9 mouse cellular contexts compared by ENCODE assay signal in genomic region chr11:58981541-58982447, GRCm38 (mm10). TPM values are rescaled to one million over a fixed set of nuclear protein-coding genes. Genes with fewer than 3 reads are reported as not detected.
DNase-seq lines count a peak whose midpoint lies in the region; ATAC-seq and TF ChIP-seq lines count a peak whose summit lies in the region.
"Had no signal": no experiment of that assay in that cellular context is flagged by ENCODE, and none has a peak within 500 bp of the region (broad histone marks: within the 10 kb centered on the region; RNA-seq: fewer than 3 reads in every experiment).

No protein-coding gene starts in this region.

- ATAC-seq in neural tube, embryonic 12.5 days (ENCODE audit: low FRiP score, low read depth), result no peak
- no peak for ATAC-seq in neural tube, embryonic 15.5 days (ENCODE audit: low FRiP score)
- ATAC-seq in granulocyte monocyte progenitor cell, adult 5-6 weeks (replicated peaks; ENCODE audit: poor library complexity, severe bottlenecking), result peak; percentile 26

- no peak overlapping the region for H3K4me2 ChIP-seq in neural tube, embryonic 12.5 days (replicated peaks)
- no peak overlapping the region for H3K4me2 ChIP-seq in neural tube, embryonic 15.5 days

- peak; percentile 38 to 71 for DNase-seq in kidney, postnatal 36 days
- peak; percentile 68 for DNase-seq in lung, postnatal 14 days
- no peak for DNase-seq in c-Kit-positive CD71-positive TER-119-positive erythroid progenitor cells, embryonic 14.5 days (ENCODE audit: low spot score)

- WGBS in neural tube, embryonic 12.5 days, result 58% methylated on average over 14 of the region's 14 CpGs
- WGBS in neural tube, embryonic 15.5 days, result 56% methylated on average over 14 of the region's 14 CpGs
- WGBS in small intestine, adult 2 months, result 18% methylated on average over 14 of the region's 14 CpGs

- H3K27me3 ChIP-seq in neural tube, embryonic 12.5 days (replicated peaks), result no peaks in the 10 kb centered on the region
- no peaks in the 10 kb centered on the region for H3K27me3 ChIP-seq in neural tube, embryonic 15.5 days (replicated peaks)
- H3K27me3 ChIP-seq in small intestine, adult 2 months (ENCODE audit: control insufficient read depth, insufficient read depth, low read length), result no peaks in the 10 kb centered on the region

- no peak overlapping the region for H3K27ac ChIP-seq in neural tube, embryonic 12.5 days
- H3K27ac ChIP-seq in neural tube, embryonic 15.5 days (replicated peaks), result no peak overlapping the region
- H3K27ac ChIP-seq in bone marrow macrophage, adult 2 months (ENCODE audit: insufficient read depth, low read depth, low read length), result peak overlapping the region; percentile 55
- H3K27ac ChIP-seq in small intestine, adult 2 months (ENCODE audit: insufficient read depth, low read depth, low read length), result no peak overlapping the region

- 0 out of 2 replicates have a peak overlapping the region, but pooled peaks have one; percentile 3 for H3K9ac ChIP-seq in neural tube, embryonic 12.5 days
- H3K9ac ChIP-seq in neural tube, embryonic 15.5 days (replicated peaks), result no peak overlapping the region

- peaks cover 43% of the 10 kb centered on the region for H3K36me3 ChIP-seq in neural tube, embryonic 12.5 days
- H3K36me3 ChIP-seq in neural tube, embryonic 15.5 days, result peaks cover 43% of the 10 kb centered on the region
- peaks cover 37% of the 10 kb centered on the region for H3K36me3 ChIP-seq in small intestine, adult 2 months (ENCODE audit: control insufficient read depth, insufficient read depth, low read length)

- H3K9me3 ChIP-seq in neural tube, embryonic 12.5 days, result no peaks in the 10 kb centered on the region
- no peaks in the 10 kb centered on the region for H3K9me3 ChIP-seq in neural tube, embryonic 15.5 days (replicated peaks)

- H3K4me3 ChIP-seq in neural tube, embryonic 12.5 days, result no peak overlapping the region
- no peak overlapping the region for H3K4me3 ChIP-seq in neural tube, embryonic 15.5 days (replicated peaks)
- peak overlapping the region; percentile 10 for H3K4me3 ChIP-seq in bone marrow macrophage, adult 2 months (ENCODE audit: insufficient read depth, low read length)
- H3K4me3 ChIP-seq in small intestine, adult 2 months (ENCODE audit: low read depth, low read length), result no peak overlapping the region
- H3K4me3 ChIP-seq: erythroblast, embryonic 14.5 days had no signal

- peaks cover 38% of the 10 kb centered on the region for H3K4me1 ChIP-seq in neural tube, embryonic 12.5 days
- peaks cover 43% of the 10 kb centered on the region for H3K4me1 ChIP-seq in neural tube, embryonic 15.5 days
- H3K4me1 ChIP-seq in bone marrow macrophage, adult 2 months (ENCODE audit: control insufficient read depth, insufficient read depth, low read length), result peaks cover 26% of the 10 kb centered on the region
- peaks cover 30% of the 10 kb centered on the region for H3K4me1 ChIP-seq in small intestine, adult 2 months (ENCODE audit: control insufficient read depth, insufficient read depth, insufficient read length, low read length)

- peak; percentile 50 for TF ChIP-seq CTCF in bone marrow macrophage, adult 2 months (IDR thresholded peaks at IDR 0.05; ENCODE audit: low read depth, low read length)
- peak; percentile 76 for TF ChIP-seq CTCF in small intestine, adult 2 months (IDR thresholded peaks at IDR 0.05; ENCODE audit: extremely low read depth, insufficient read length, insufficient replicate concordance, low read depth, low read length)

- no peak for TF ChIP-seq POLR2A in bone marrow macrophage, adult 2 months (IDR thresholded peaks at IDR 0.05; ENCODE audit: borderline replicate concordance, low read depth, low read length)
- TF ChIP-seq POLR2A in small intestine, adult 2 months (IDR thresholded peaks at IDR 0.05; ENCODE audit: low read depth, low read length), result no peak

RNA-seq across cellular contexts. Expression of gene Trim11, which starts 3.9 kb away (rescaled TPM):
- 20.5 TPM in 2 replicates for polyA plus RNA-seq in neural tube, embryonic 12.5 days (2016; fragmentation: Nextera tagmentation; extraction: Ambion mirVana)
- polyA plus RNA-seq in neural tube, embryonic 15.5 days (2015; fragmentation: Nextera tagmentation; extraction: Ambion mirVana), result 22.2 and 22.5 TPM in 2 replicates
- polyA plus RNA-seq in bone marrow macrophage, adult 2 months (2012; ENCODE audit: insufficient read depth, insufficient read length, missing spikeins), result 21.2 and 22.6 TPM in 2 replicates
- 29.0 and 32.3 TPM in 2 replicates for total RNA-seq in granulocyte monocyte progenitor cell, adult 5-6 weeks (2014; fragmentation: Nextera tagmentation)
- total RNA-seq in granulocyte monocyte progenitor cell, adult 5-6 weeks (2017), result 29.1 and 30.5 TPM in 2 replicates
- polyA plus RNA-seq in small intestine, adult 2 months (2012; rRNA removed), result 15.4 and 22.6 TPM in 2 replicates

RNA-seq across cellular contexts. Expression of gene Hist3h2a, which starts 27.3 kb away (rescaled TPM):
- 91.6 and 103 TPM in 2 replicates for polyA plus RNA-seq in neural tube, embryonic 12.5 days (2016; fragmentation: Nextera tagmentation; extraction: Ambion mirVana)
- 66.5 and 86.3 TPM in 2 replicates for polyA plus RNA-seq in neural tube, embryonic 15.5 days (2015; fragmentation: Nextera tagmentation; extraction: Ambion mirVana)
- polyA plus RNA-seq in bone marrow macrophage, adult 2 months (2012; ENCODE audit: insufficient read depth, insufficient read length, missing spikeins), result 32.0 and 37.9 TPM in 2 replicates
- total RNA-seq in granulocyte monocyte progenitor cell, adult 5-6 weeks (2014; fragmentation: Nextera tagmentation), result 9.3 and 14.0 TPM in 2 replicates
- total RNA-seq in granulocyte monocyte progenitor cell, adult 5-6 weeks (2017), result 234 and 237 TPM in 2 replicates
- 5.2 and 12.1 TPM in 2 replicates for polyA plus RNA-seq in small intestine, adult 2 months (2012; rRNA removed)

RNA-seq across cellular contexts. Expression of gene Trim17, which starts 27.3 kb away (rescaled TPM):
- polyA plus RNA-seq in neural tube, embryonic 12.5 days (2016; fragmentation: Nextera tagmentation; extraction: Ambion mirVana), result 0.84 and 1.0 TPM in 2 replicates
- polyA plus RNA-seq in neural tube, embryonic 15.5 days (2015; fragmentation: Nextera tagmentation; extraction: Ambion mirVana), result 1.1 TPM in 2 replicates
- polyA plus RNA-seq in bone marrow macrophage, adult 2 months (2012; ENCODE audit: insufficient read depth, insufficient read length, missing spikeins), result 0.28 TPM in 1 of 2 replicates, not detected in the other
- total RNA-seq in granulocyte monocyte progenitor cell, adult 5-6 weeks (2014; fragmentation: Nextera tagmentation), result not detected in 2 replicates
- 0.13 TPM in 1 of 2 replicates, not detected in the other for total RNA-seq in granulocyte monocyte progenitor cell, adult 5-6 weeks (2017)
- 0.08 TPM in 1 of 2 replicates, not detected in the other for polyA plus RNA-seq in small intestine, adult 2 months (2012; rRNA removed)

RNA-seq across cellular contexts. Expression of gene Hist3h2ba, which starts 33.1 kb away (rescaled TPM):
- 167 and 246 TPM in 2 replicates for polyA plus RNA-seq in neural tube, embryonic 12.5 days (2016; fragmentation: Nextera tagmentation; extraction: Ambion mirVana)
- polyA plus RNA-seq in neural tube, embryonic 15.5 days (2015; fragmentation: Nextera tagmentation; extraction: Ambion mirVana), result 184 and 262 TPM in 2 replicates
- 1.4 TPM in 1 of 2 replicates, not detected in the other for polyA plus RNA-seq in bone marrow macrophage, adult 2 months (2012; ENCODE audit: insufficient read depth, insufficient read length, missing spikeins)
- not detected in 2 replicates for total RNA-seq in granulocyte monocyte progenitor cell, adult 5-6 weeks (2014; fragmentation: Nextera tagmentation)
- 1.5 and 2.3 TPM in 2 replicates for total RNA-seq in granulocyte monocyte progenitor cell, adult 5-6 weeks (2017)
- 1.7 and 3.8 TPM in 2 replicates for polyA plus RNA-seq in small intestine, adult 2 months (2012; rRNA removed)

RNA-seq across cellular contexts. Expression of gene Rnf187, which starts 43.1 kb away (rescaled TPM):
- 594 and 608 TPM in 2 replicates for polyA plus RNA-seq in neural tube, embryonic 12.5 days (2016; fragmentation: Nextera tagmentation; extraction: Ambion mirVana)
- 559 and 636 TPM in 2 replicates for polyA plus RNA-seq in neural tube, embryonic 15.5 days (2015; fragmentation: Nextera tagmentation; extraction: Ambion mirVana)
- polyA plus RNA-seq in bone marrow macrophage, adult 2 months (2012; ENCODE audit: insufficient read depth, insufficient read length, missing spikeins), result 99.5 and 112 TPM in 2 replicates
- total RNA-seq in granulocyte monocyte progenitor cell, adult 5-6 weeks (2014; fragmentation: Nextera tagmentation), result 78.6 and 79.3 TPM in 2 replicates
- 60.0 and 82.2 TPM in 2 replicates for total RNA-seq in granulocyte monocyte progenitor cell, adult 5-6 weeks (2017)
- polyA plus RNA-seq in small intestine, adult 2 months (2012; rRNA removed), result 87.9 and 160 TPM in 2 replicates
